Mouse (Mus musculus): ENCODE data around the gene Usp25. TPM values are rescaled to one million over a fixed set of nuclear protein-coding genes. Genes with fewer than 3 reads are reported as not detected.

The Usp25 gene
- polyA plus RNA-seq, 1 experiment = 18.8 TPM

DNA sequence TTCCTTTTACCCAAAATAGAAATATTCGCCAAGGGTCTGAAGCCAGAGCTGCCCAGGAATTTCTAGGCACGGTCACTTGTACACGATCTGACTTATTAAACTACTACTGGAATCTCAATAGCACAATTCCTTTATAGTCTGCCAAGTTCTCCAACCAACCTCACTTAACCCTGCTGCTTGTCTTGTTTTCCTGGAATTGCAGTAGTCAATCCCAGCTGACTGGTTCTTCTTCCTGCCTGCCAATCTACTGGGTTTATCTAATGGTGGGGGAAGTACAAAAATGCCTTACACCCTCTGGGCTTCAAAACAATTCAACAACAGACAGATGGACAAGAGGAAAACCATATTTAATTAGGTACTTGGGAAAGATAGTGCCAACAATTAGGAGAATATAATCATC lies 9.6 kb upstream of the Usp25 start:
- WGBS = 93% methylated on average over 3 of the region's 3 CpGs
- DNase-seq (ENCODE audit: low read depth in 1 of 2, low spot score in 2 of 2) = no peak
- Histone ChIP-seq H3K4me3 (ENCODE audit: extremely low read depth, insufficient read depth, insufficient read length) (no peak overlapping the region), H3K27ac (ENCODE audit: insufficient read depth, low read length) (no peak overlapping the region), H3K27me3 (ENCODE audit: control insufficient read depth, insufficient read depth, low read length) (no peaks in the 10 kb centered on the region; the same call in 1 of the 2 replicates), H3K4me1 (ENCODE audit: control insufficient read depth, insufficient read depth, insufficient read length) (no peaks in the 10 kb centered on the region), H3K36me3 (ENCODE audit: control insufficient read depth, insufficient read depth, low read length) (no peaks in the 10 kb centered on the region)
- TF ChIP-seq CTCF (IDR thresholded peaks at IDR 0.05; ENCODE audit: extremely low read depth, insufficient read depth, insufficient read length, insufficient replicate concordance) = no peak
- no peak for TF ChIP-seq POLR2A (IDR thresholded peaks at IDR 0.05; ENCODE audit: low read depth, low read length)

DNA sequence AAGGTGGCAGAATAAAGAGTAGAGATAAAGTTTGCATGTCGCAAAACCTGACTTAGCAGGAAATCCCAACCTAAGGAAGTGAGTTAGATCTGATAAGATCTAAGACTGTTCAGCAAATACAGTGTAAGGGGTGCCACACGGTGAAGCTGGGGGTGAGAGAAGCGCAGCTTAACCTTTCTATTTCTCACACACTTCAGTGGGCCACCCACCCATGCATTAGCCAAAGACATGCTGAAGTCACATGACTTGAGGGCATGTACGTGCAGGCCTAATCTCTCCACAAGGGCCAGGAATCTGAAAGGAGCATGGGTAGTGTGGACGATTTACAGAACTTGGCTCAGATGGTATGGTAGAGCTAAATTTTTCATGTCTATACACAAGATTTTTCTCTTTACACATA lies 4.3 kb upstream of the Usp25 start:
- WGBS = 36% methylated on average over 5 of the region's 5 CpGs
- H3K36me3 ChIP-seq (ENCODE audit: control insufficient read depth, insufficient read depth, low read length) = no peaks in the 10 kb centered on the region
- no peak overlapping the region for H3K4me3 ChIP-seq (ENCODE audit: extremely low read depth, insufficient read depth, insufficient read length)
- DNase-seq (ENCODE audit: low read depth in 1 of 2, low spot score in 2 of 2) = no peak
- TF ChIP-seq CTCF (IDR thresholded peaks at IDR 0.05; ENCODE audit: extremely low read depth, insufficient read depth, insufficient read length, insufficient replicate concordance) = no peak
- TF ChIP-seq POLR2A (IDR thresholded peaks at IDR 0.05; ENCODE audit: low read depth, low read length) = no peak
- no peaks in the 10 kb centered on the region for H3K4me1 ChIP-seq (ENCODE audit: control insufficient read depth, insufficient read depth, insufficient read length)
- no peaks in the 10 kb centered on the region; the same call in 1 of the 2 replicates for H3K27me3 ChIP-seq (ENCODE audit: control insufficient read depth, insufficient read depth, low read length)
- no peak overlapping the region for H3K27ac ChIP-seq (ENCODE audit: insufficient read depth, low read length)

GRCm38 (mm10) chr16:77014321-77015211 lies 1.1 kb downstream of the Usp25 start:
- Histone ChIP-seq H3K27me3 (ENCODE audit: control insufficient read depth, insufficient read depth, low read length) (no peaks in the 10 kb centered on the region; the same call in 1 of the 2 replicates), H3K27ac (ENCODE audit: insufficient read depth, low read length) (peak overlapping the region; percentile 81), H3K4me1 (ENCODE audit: control insufficient read depth, insufficient read depth, insufficient read length) (peaks cover 4% of the 10 kb centered on the region; the same call in 1 of the 2 replicates), H3K36me3 (ENCODE audit: control insufficient read depth, insufficient read depth, low read length) (no peaks in the 10 kb centered on the region), H3K4me3 (ENCODE audit: extremely low read depth, insufficient read depth, insufficient read length) (peak overlapping the region; percentile 98)
- no peak for DNase-seq (ENCODE audit: low read depth in 1 of 2, low spot score in 2 of 2)
- WGBS = under 1% methylated on average over 17 of the region's 17 CpGs
- TF ChIP-seq CTCF (IDR thresholded peaks at IDR 0.05; ENCODE audit: extremely low read depth, insufficient read depth, insufficient read length, insufficient replicate concordance) (no peak), POLR2A (IDR thresholded peaks at IDR 0.05; ENCODE audit: low read depth, low read length) (no peak)

GRCm38 (mm10) chr16:77015380-77016346 lies 2.2 kb downstream of the Usp25 start:
- H3K36me3 ChIP-seq (ENCODE audit: control insufficient read depth, insufficient read depth, low read length) = no peaks in the 10 kb centered on the region
- DNase-seq (ENCODE audit: low read depth in 1 of 2, low spot score in 2 of 2) = peak in 1 of 2 experiments; percentile 17
- TF ChIP-seq POLR2A (IDR thresholded peaks at IDR 0.05; ENCODE audit: low read depth, low read length) (no peak), CTCF (IDR thresholded peaks at IDR 0.05; ENCODE audit: extremely low read depth, insufficient read depth, insufficient read length, insufficient replicate concordance) (no peak)
- H3K27me3 ChIP-seq (ENCODE audit: control insufficient read depth, insufficient read depth, low read length) = no peaks in the 10 kb centered on the region; the same call in 1 of the 2 replicates
- 3% methylated on average over 4 of the region's 4 CpGs for WGBS
- H3K4me3 ChIP-seq (ENCODE audit: extremely low read depth, insufficient read depth, insufficient read length) = peak overlapping the region; percentile 44; the same call in 1 of the 2 replicates
- peaks cover 8% of the 10 kb centered on the region for H3K4me1 ChIP-seq (ENCODE audit: control insufficient read depth, insufficient read depth, insufficient read length)
- H3K27ac ChIP-seq (ENCODE audit: insufficient read depth, low read length) = no peak overlapping the region

- H3K27me3 ChIP-seq (ENCODE audit: control insufficient read depth, insufficient read depth, low read length) = no peaks in the 10 kb centered on the region
- peaks cover 8% of the 10 kb centered on the region for H3K4me1 ChIP-seq (ENCODE audit: control insufficient read depth, insufficient read depth, insufficient read length)
- WGBS = 77% methylated on average over 7 of the region's 7 CpGs
- no peak overlapping the region for H3K4me3 ChIP-seq (ENCODE audit: extremely low read depth, insufficient read depth, insufficient read length)
- TF ChIP-seq CTCF (IDR thresholded peaks at IDR 0.05; ENCODE audit: extremely low read depth, insufficient read depth, insufficient read length, insufficient replicate concordance) (no peak), POLR2A (IDR thresholded peaks at IDR 0.05; ENCODE audit: low read depth, low read length) (no peak)
- no peaks in the 10 kb centered on the region for H3K36me3 ChIP-seq (ENCODE audit: control insufficient read depth, insufficient read depth, low read length)
- no peak for DNase-seq (ENCODE audit: low read depth in 1 of 2, low spot score in 2 of 2)
- no peak overlapping the region for H3K27ac ChIP-seq (ENCODE audit: insufficient read depth, low read length)
Measured at GRCm38 (mm10) chr16:77017931-77018330, 4.4 kb downstream of the Usp25 start.

GRCm38 (mm10) chr16:77020190-77020589 lies 6.7 kb downstream of the Usp25 start:
- TF ChIP-seq POLR2A (IDR thresholded peaks at IDR 0.05; ENCODE audit: low read depth, low read length) = no peak
- TF ChIP-seq CTCF (IDR thresholded peaks at IDR 0.05; ENCODE audit: extremely low read depth, insufficient read depth, insufficient read length, insufficient replicate concordance) = no peak
- peaks cover 8% of the 10 kb centered on the region for H3K4me1 ChIP-seq (ENCODE audit: control insufficient read depth, insufficient read depth, insufficient read length)

More at GRCm38 (mm10) chr16:77020190-77020589, 6.7 kb downstream of the Usp25 start:
- no peaks in the 10 kb centered on the region for H3K27me3 ChIP-seq (ENCODE audit: control insufficient read depth, insufficient read depth, low read length)
- H3K27ac ChIP-seq (ENCODE audit: insufficient read depth, low read length) = peak overlapping the region; percentile 1; the same call in 1 of the 2 replicates
- WGBS = 78% methylated on average over 3 of the region's 3 CpGs
- H3K4me3 ChIP-seq (ENCODE audit: extremely low read depth, insufficient read depth, insufficient read length) = no peak overlapping the region
- H3K36me3 ChIP-seq (ENCODE audit: control insufficient read depth, insufficient read depth, low read length) = no peaks in the 10 kb centered on the region
- no peak for DNase-seq (ENCODE audit: low read depth in 1 of 2, low spot score in 2 of 2)

All from spleen, adult 2 months (tissue).